Mouse (Mus musculus) MEL (cell line): ENCODE measurements around the gene Cyp27b1. TPM values are rescaled to one million over a fixed set of nuclear protein-coding genes. Genes with fewer than 3 reads are reported as not detected.

Experiments
- DNase-seq: peaks from one replicate; pipeline ENCODE4 v3.0.0; 2011; ENCODE audit warnings: low read depth, low spot score
- H3K27ac ChIP-seq: 2 replicates; pipeline ENCODE4 v1.5.1; 2012; ENCODE audit warnings: low read depth, mild to moderate bottlenecking, control low read depth, low read length, moderate library complexity; ENCODE audit not compliant: control insufficient read depth
- H3K27me3 ChIP-seq, 2 experiments: fragments of 150-350 bp in 1 of 2; sonication (generic) in 1 of 2; 2 replicates each; pipeline ENCODE4 v1.6.1; 2012; ENCODE audit warnings: low read length in 2 of 2, mild to moderate bottlenecking in 2 of 2, improper control_type of control experiment in 1 of 2, moderate library complexity in 1 of 2; ENCODE audit not compliant: insufficient read depth in 2 of 2, control insufficient read depth in 1 of 2
- H3K36me3 ChIP-seq, 2 experiments: 2 replicates each; pipeline ENCODE4 v1.6.1; 2012 to 2014; ENCODE audit warnings: low read length in 2 of 2, improper control_type of control experiment in 1 of 2, inconsistent platforms in 1 of 2, mild to moderate bottlenecking in 1 of 2; ENCODE audit not compliant: insufficient read depth in 2 of 2, control insufficient read depth in 1 of 2
- H3K4me1 ChIP-seq, 2 experiments: fragments of 150-350 bp in 1 of 2; sonication (generic) in 1 of 2; 2 replicates each; pipeline ENCODE4 v1.6.1; 2012; ENCODE audit warnings: low read length in 2 of 2, improper control_type of control experiment in 1 of 2, mild to moderate bottlenecking in 1 of 2; ENCODE audit not compliant: insufficient read depth in 2 of 2, control insufficient read depth in 1 of 2
- H3K4me3 ChIP-seq, 2 experiments: fragments of 150-350 bp in 1 of 2; sonication (generic) in 1 of 2; 2 replicates each; pipeline ENCODE4 v1.5.1; 2012; ENCODE audit warnings: low read depth in 2 of 2, low read length in 2 of 2, mild to moderate bottlenecking in 2 of 2, moderate library complexity in 2 of 2, control low read depth in 1 of 2, improper control_type of control experiment in 1 of 2; ENCODE audit not compliant: control insufficient read depth in 1 of 2, insufficient read depth in 1 of 2
- H3K79me2 ChIP-seq: 2 replicates; pipeline ENCODE4 v1.6.1; 2012; ENCODE audit warnings: mild to moderate bottlenecking, low read length, moderate library complexity; ENCODE audit not compliant: control insufficient read depth, poor library complexity, insufficient read depth
- H3K9ac ChIP-seq: 2 replicates; pipeline ENCODE4 v1.6.1; 2012; ENCODE audit warnings: low read depth, mild to moderate bottlenecking, control low read depth, low read length, moderate library complexity; ENCODE audit not compliant: control insufficient read depth, poor library complexity, severe bottlenecking
- H3K9me3 ChIP-seq: fragments of 150-350 bp; sonication (generic); replicated peaks from 2 replicates; pipeline ENCODE4 v1.6.1; 2012; ENCODE audit warnings: mild to moderate bottlenecking, low read length, improper control_type of control experiment, moderate library complexity; ENCODE audit not compliant: insufficient read depth
- BHLHE40 ChIP-seq: IDR thresholded peaks from 2 replicates; pipeline ENCODE4 v1.6.1; 2012; ENCODE audit warnings: low read depth, mild to moderate bottlenecking, inconsistent platforms, low read length, improper control_type of control experiment, borderline replicate concordance
- CHD1 ChIP-seq: IDR thresholded peaks from 2 replicates; pipeline ENCODE4 v1.6.1; 2012; ENCODE audit warnings: low read depth, mild to moderate bottlenecking, inconsistent platforms, low read length, improper control_type of control experiment
- ELF1 ChIP-seq: IDR thresholded peaks from 2 replicates; pipeline ENCODE4 v1.6.1; 2014; ENCODE audit warnings: low read depth, mild to moderate bottlenecking, inconsistent platforms, low read length, improper control_type of control experiment, moderate library complexity
- MAZ ChIP-seq: IDR thresholded peaks from 2 replicates; pipeline ENCODE4 v1.6.1; 2012; ENCODE audit warnings: low read depth, mild to moderate bottlenecking, inconsistent platforms, low read length, improper control_type of control experiment
- MYB ChIP-seq: IDR thresholded peaks from 2 replicates; pipeline ENCODE4 v1.6.1; 2011; ENCODE audit warnings: mild to moderate bottlenecking, low read depth, low read length, improper control_type of control experiment
- MYC ChIP-seq: IDR thresholded peaks from 2 replicates; pipeline ENCODE4 v1.6.1; 2011; ENCODE audit warnings: low read depth, mild to moderate bottlenecking, low read length, improper control_type of control experiment, moderate library complexity
- NELFE ChIP-seq: IDR thresholded peaks from 2 replicates; pipeline ENCODE4 v1.6.1; 2011; ENCODE audit warnings: low read depth, low read length, improper control_type of control experiment
- NRF1 ChIP-seq: IDR thresholded peaks from 2 replicates; pipeline ENCODE4 v1.6.1; 2014; ENCODE audit warnings: low read depth, mild to moderate bottlenecking, inconsistent platforms, low read length, improper control_type of control experiment, moderate library complexity; ENCODE audit not compliant: poor library complexity, insufficient read depth, severe bottlenecking
- POLR2AphosphoS2 ChIP-seq: IDR thresholded peaks from 2 replicates; pipeline ENCODE4 v1.6.1; 2011; ENCODE audit warnings: low read length, improper control_type of control experiment
- RCOR1 ChIP-seq: IDR thresholded peaks from 2 replicates; pipeline ENCODE4 v1.6.1; 2012; ENCODE audit warnings: low read depth, mild to moderate bottlenecking, inconsistent platforms, low read length, improper control_type of control experiment
- TCF12 ChIP-seq: IDR thresholded peaks from 2 replicates; pipeline ENCODE4 v1.6.1; 2014; ENCODE audit warnings: low read depth, mild to moderate bottlenecking, inconsistent platforms, low read length, improper control_type of control experiment, moderate library complexity
- ZMIZ1 ChIP-seq: IDR thresholded peaks from 2 replicates; pipeline ENCODE4 v1.6.1; 2012; ENCODE audit warnings: low read depth, mild to moderate bottlenecking, inconsistent platforms, low read length, improper control_type of control experiment, moderate library complexity
- polyA plus RNA-seq, 2 experiments: library from polyadenylated mRNA; stranded (reverse) in 1 of 2; unstranded in 1 of 2; fragments of >175 nt in 1 of 2; fragments of >200 nt in 1 of 2; gene quantifications; 2 replicates each; pipeline versions ENCODE4 v1.2.1 to v1.2.4; 2012; ENCODE audit warnings: low replicate concordance in 2 of 2, low read depth in 1 of 2; ENCODE audit not compliant: insufficient read length in 2 of 2, insufficient read depth in 1 of 2, missing spikeins in 1 of 2
- total RNA-seq: library from RNA; depleted of rRNA; stranded (reverse); fragments of 300-350 nt; gene quantifications from 2 replicates; pipeline ENCODE4 v1.2.3, GENCODE M21; 2012

Cyp27b1 gene
- total and polyA plus RNA-seq, 3 experiments, result 0.23 to 0.93 TPM; not detected in 1

DNA sequence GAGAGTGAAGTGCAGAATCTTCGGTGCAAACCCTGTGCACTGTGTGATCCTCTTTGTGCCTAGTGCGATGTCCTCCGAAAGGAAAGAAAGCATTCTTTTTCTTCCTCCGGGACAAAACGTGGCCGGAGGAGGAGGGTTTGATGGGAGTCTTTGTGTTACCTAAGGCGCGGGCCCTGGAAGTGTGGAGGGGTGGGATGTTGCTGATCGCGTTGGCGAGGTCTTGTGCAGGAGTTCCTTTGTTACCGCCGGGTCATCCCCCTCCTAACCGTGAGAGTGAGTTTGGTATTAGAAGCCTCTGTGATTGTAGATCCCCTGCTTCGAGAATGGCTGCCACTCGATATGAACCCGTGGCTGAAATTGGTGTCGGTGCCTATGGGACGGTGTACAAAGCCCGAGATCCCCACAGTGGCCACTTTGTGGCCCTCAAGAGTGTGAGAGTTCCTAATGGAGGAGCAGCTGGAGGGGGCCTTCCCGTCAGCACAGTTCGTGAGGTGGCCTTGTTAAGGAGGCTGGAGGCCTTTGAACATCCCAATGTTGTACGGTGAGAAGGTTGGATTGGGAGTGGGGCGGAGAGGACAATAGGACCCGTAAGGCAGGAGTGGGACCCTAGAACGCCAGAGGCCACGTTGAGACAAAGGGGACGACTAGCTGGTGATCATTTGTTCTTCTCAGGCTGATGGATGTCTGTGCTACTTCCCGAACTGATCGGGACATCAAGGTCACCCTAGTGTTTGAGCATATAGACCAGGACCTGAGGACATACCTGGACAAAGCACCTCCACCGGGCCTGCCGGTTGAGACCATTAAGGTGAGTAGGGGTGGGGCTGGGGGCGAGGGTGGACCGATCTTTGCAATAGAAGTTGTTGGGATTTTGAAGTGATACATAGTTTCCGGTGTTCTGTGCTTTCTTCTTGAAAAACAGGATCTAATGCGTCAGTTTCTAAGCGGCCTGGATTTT is 16.1 kb downstream of the Cyp27b1 start (continued):
- TF ChIP-seq NRF1, result no peak
- TF ChIP-seq NELFE, result no peak
- no peak for TF ChIP-seq TCF12
- no peak for TF ChIP-seq ELF1

DNA sequence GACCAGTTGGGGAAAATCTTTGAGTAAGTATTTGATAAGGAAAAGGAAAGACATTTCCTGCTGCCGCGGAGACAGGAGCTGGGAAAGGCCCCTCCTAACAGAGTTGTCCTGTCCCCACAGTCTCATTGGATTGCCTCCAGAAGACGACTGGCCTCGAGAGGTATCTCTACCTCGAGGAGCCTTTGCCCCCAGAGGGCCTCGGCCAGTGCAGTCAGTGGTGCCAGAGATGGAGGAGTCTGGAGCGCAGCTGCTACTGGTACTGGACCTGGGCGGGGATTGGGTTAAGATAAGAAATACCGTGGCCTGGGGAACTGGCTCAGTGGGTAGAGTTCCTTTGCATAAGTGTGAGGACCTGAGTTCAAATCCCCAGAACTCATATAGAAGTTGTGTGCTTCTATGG is 17.9 kb downstream of the Cyp27b1 start:
- Histone ChIP-seq H3K4me3 (no peak overlapping the region), H3K79me2 (peaks cover 36% of the 10 kb centered on the region), H3K4me1 (peaks cover 6 to 21% of the 10 kb centered on the region in 2 experiments), H3K9ac (no peak overlapping the region; the same call in 1 of the 2 replicates), H3K27me3 (no peaks in the 10 kb centered on the region), H3K36me3 (peaks cover 14 to 39% of the 10 kb centered on the region in 2 experiments), H3K27ac (no peak overlapping the region), H3K9me3 (no peaks in the 10 kb centered on the region)
- TF ChIP-seq MAZ (0 out of 2 replicates have a peak, but pooled peaks have one; percentile 47), NRF1 (no peak), TCF12 (no peak), MYC (0 out of 2 replicates have a peak, but pooled peaks have one; percentile 18), MYB (no peak), CHD1 (no peak), ZMIZ1 (0 out of 2 replicates have a peak, but pooled peaks have one; percentile 24)
- no peak for DNase-seq

DNA sequence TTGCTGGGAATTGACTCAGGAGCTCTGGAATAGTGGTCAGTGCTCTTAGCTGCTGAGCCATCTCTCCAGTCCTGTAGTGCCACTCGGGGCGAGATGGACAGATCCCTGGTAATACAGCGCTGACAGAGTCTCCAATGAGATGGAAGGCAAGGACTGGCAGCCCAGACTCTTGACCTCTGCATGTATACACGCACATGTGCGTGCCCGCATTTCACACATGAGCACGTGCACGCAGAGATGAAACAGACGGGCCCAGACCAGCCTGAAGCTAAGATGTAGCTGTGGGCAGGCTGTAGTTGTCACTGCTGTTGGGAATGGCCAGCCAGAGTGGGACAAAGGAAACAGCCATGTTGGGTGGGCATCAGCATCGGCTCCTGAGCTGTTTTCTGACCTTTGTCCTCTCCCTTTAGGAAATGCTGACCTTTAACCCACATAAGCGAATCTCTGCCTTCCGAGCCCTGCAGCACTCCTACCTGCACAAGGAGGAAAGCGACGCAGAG is 18.5 kb downstream of the Cyp27b1 start:
- Histone ChIP-seq H3K27ac (no peak overlapping the region), H3K4me1 (peaks cover 6 to 21% of the 10 kb centered on the region in 2 experiments), H3K9me3 (no peaks in the 10 kb centered on the region), H3K79me2 (peaks cover 36% of the 10 kb centered on the region), H3K27me3 (no peaks in the 10 kb centered on the region), H3K4me3 (no peak overlapping the region), H3K36me3 (peaks cover 14 to 39% of the 10 kb centered on the region in 2 experiments), H3K9ac (no peak overlapping the region)
- DNase-seq, result no peak
- TF ChIP-seq RCOR1, result no peak
- no peak for TF ChIP-seq MYC
- TF ChIP-seq NRF1, result no peak
- no peak for TF ChIP-seq BHLHE40
- no peak for TF ChIP-seq POLR2AphosphoS2
